Mouse (Mus musculus): ENCODE data around the gene Best2. TPM values are rescaled to one million over a fixed set of nuclear protein-coding genes. Genes with fewer than 3 reads are reported as not detected.

The Best2 gene
- total and polyA plus RNA-seq, 3 experiments, result 0.04 to 0.13 TPM; not detected in 1

DNA sequence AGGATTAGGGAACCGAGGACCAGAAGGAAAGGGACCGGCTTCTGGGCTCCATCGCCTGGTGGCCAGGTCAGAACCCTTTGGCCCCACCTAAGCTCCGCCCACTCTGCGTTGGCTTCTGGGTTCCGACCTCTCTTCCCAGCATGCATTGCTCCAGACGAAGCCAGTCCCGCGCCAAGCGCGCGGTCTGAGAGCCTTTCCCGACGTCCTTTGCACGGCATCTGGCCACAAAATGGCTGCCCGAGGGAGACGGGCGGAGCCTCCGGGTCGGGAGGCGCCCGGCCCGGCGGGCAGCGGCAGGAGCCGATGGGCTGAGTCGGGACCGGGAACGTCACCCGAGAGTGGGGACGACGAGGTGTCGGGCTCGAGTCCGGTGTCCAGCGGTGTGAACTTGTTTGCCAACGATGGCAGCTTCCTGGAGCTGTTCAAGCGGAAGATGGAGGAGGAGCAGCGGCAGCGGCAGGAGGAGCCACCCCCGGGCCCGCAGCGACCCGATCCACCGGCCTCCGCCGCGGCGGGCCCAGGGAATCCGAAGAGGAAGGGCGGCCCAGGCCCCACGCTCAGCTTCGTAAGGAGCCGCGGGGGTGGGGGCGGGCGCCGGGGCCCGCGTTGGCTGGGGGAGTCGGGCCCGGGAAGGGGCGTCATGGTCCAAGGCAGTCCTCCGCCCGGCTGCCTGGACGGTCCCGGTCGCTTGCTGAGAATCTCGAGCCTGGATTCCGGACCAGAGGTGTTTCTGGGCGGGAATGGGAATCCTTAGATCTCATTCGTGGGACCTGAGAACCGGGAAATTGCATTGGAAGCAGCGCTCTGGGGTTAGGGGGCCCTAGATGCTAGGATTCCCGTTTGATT lies 12.6 kb upstream of the Best2 start, which contains the start of gene Trir:
Gene Trir (plus strand): TSS at position 154 of the 846 bp plus-strand sequence.
- peak; percentile 97 for DNase-seq (ENCODE audit: low read depth, low spot score)
- Histone ChIP-seq H3K27ac (ENCODE audit: control insufficient read depth, low read depth, low read length) (peak within 1 kb of the TSS; percentile 82), H3K79me2 (ENCODE audit: control insufficient read depth, insufficient read depth, low read length, poor library complexity) (peaks cover 50% of the 10 kb centered on the region), H3K9me3 (replicated peaks; ENCODE audit: insufficient read depth, low read length) (no peaks in the 10 kb centered on the region), H3K4me1 (ENCODE audit: control insufficient read depth in 1 of 2, insufficient read depth in 2 of 2, low read length in 2 of 2) (peaks cover 9 to 14% of the 10 kb centered on the region in 2 experiments; a peak in 3 of 4 replicates), H3K4me3 (ENCODE audit: control insufficient read depth in 1 of 2, insufficient read depth in 1 of 2, low read depth in 2 of 2, low read length in 2 of 2) (peak within 1 kb of the TSS; percentile 94 to 95), H3K9ac (ENCODE audit: control insufficient read depth, low read depth, low read length, poor library complexity, severe bottlenecking) (peak within 1 kb of the TSS; percentile 93), H3K36me3 (ENCODE audit: control insufficient read depth in 1 of 2, insufficient read depth in 2 of 2, low read length in 2 of 2) (peaks cover 4 to 14% of the 10 kb centered on the region in 2 experiments; a peak in 3 of 4 replicates), H3K27me3 (ENCODE audit: control insufficient read depth in 1 of 2, insufficient read depth in 2 of 2, low read length in 2 of 2) (no peaks in the 10 kb centered on the region)
- TF ChIP-seq SMC3 (IDR thresholded peaks at IDR 0.05; ENCODE audit: low read depth, low read length) (0 out of 2 replicates have a peak, but pooled peaks have one; percentile 7), GABPA (IDR thresholded peaks at IDR 0.05; ENCODE audit: low read depth, low read length) (no peak), POLR2AphosphoS5 (IDR thresholded peaks at IDR 0.05; ENCODE audit: borderline replicate concordance, low read depth, low read length) (no peak), MYC (IDR thresholded peaks at IDR 0.05; ENCODE audit: low read depth, low read length) (peak; percentile 74; the same call in 1 of the 2 replicates), MAX (IDR thresholded peaks at IDR 0.05; ENCODE audit: low read length) (peak; percentile 19; the same call in 1 of the 2 replicates), TAL1 (IDR thresholded peaks at IDR 0.05; ENCODE audit: low read length) (no peak), ZNF384 (IDR thresholded peaks at IDR 0.05; ENCODE audit: low read depth, low read length) (no peak), UBTF (IDR thresholded peaks at IDR 0.05; ENCODE audit: borderline replicate concordance, insufficient read depth, low read depth, low read length) (peak; percentile 92; the same call in 1 of the 2 replicates), MAZ (IDR thresholded peaks at IDR 0.05; ENCODE audit: low read depth, low read length) (no peak), BHLHE40 (IDR thresholded peaks at IDR 0.05; ENCODE audit: borderline replicate concordance, low read depth, low read length) (no peak), EP300 (IDR thresholded peaks at IDR 0.05; ENCODE audit: low read depth in 1 of 2, low read length in 2 of 2) (peak in 1 of 2 experiments; percentile 20; a peak in 1 of 4 replicates), JUND (IDR thresholded peaks at IDR 0.05; ENCODE audit: low read depth, low read length) (no peak), GATA1 (IDR thresholded peaks at IDR 0.05; ENCODE audit: low read depth, low read length) (no peak), TBP (IDR thresholded peaks at IDR 0.05; ENCODE audit: low read depth, low read length) (peak; percentile 90), ZC3H11A (IDR thresholded peaks at IDR 0.05; ENCODE audit: low read depth, low read length) (no peak), CHD1 (IDR thresholded peaks at IDR 0.05; ENCODE audit: low read depth, low read length) (peak; percentile 33; the same call in 1 of the 2 replicates), ETS1 (IDR thresholded peaks at IDR 0.05; ENCODE audit: low read depth, low read length) (no peak), MEF2A (IDR thresholded peaks at IDR 0.05; ENCODE audit: extremely low read depth, insufficient replicate concordance, low read depth, low read length, poor library complexity, severe bottlenecking) (no peak), CTCF (IDR thresholded peaks at IDR 0.05 in 2 of 3, conservative IDR thresholded peaks at IDR 0.05 in 1 of 3; ENCODE audit: control insufficient read depth in 1 of 3, insufficient read depth in 1 of 3, low read depth in 2 of 3, low read length in 3 of 3, poor library complexity in 1 of 3, severe bottlenecking in 1 of 3) (no peak), ELF1 (IDR thresholded peaks at IDR 0.05; ENCODE audit: low read depth, low read length) (peak; percentile 61; the same call in 1 of the 2 replicates), NELFE (IDR thresholded peaks at IDR 0.05; ENCODE audit: low read depth, low read length) (peak; percentile 98), ZKSCAN1 (IDR thresholded peaks at IDR 0.05; ENCODE audit: low read depth, low read length) (no peak), USF1 (IDR thresholded peaks at IDR 0.05; ENCODE audit: low read depth, low read length) (peak; percentile 49), NRF1 (IDR thresholded peaks at IDR 0.05; ENCODE audit: insufficient read depth, low read depth, low read length, poor library complexity, severe bottlenecking) (0 out of 2 replicates have a peak, but pooled peaks have one; percentile 22), USF2 (IDR thresholded peaks at IDR 0.05; ENCODE audit: borderline replicate concordance in 1 of 2, insufficient read depth in 1 of 2, low read depth in 1 of 2, low read length in 2 of 2) (no peak), ZMIZ1 (IDR thresholded peaks at IDR 0.05; ENCODE audit: low read depth, low read length) (peak; percentile 95), TCF12 (IDR thresholded peaks at IDR 0.05; ENCODE audit: low read depth, low read length) (peak; percentile 81), MYB (IDR thresholded peaks at IDR 0.05; ENCODE audit: low read depth, low read length) (no peak), RCOR1 (IDR thresholded peaks at IDR 0.05; ENCODE audit: low read depth, low read length) (0 out of 2 replicates have a peak, but pooled peaks have one; percentile 14), SIN3A (IDR thresholded peaks at IDR 0.05; ENCODE audit: low read length) (peak; percentile 93), RAD21 (IDR thresholded peaks at IDR 0.05; ENCODE audit: low read depth, low read length) (no peak), KAT2A (conservative IDR thresholded peaks at IDR 0.05; ENCODE audit: low read depth, low read length) (peak; percentile 73), E2F4 (IDR thresholded peaks at IDR 0.05; ENCODE audit: borderline replicate concordance, low read depth, low read length) (peak; percentile 96), POLR2AphosphoS2 (IDR thresholded peaks at IDR 0.05; ENCODE audit: low read length) (peak; percentile 95)

All from MEL (cell line).